Mouse (Mus musculus) stomach, postnatal 0 days (tissue): ENCODE data around the gene Pmm2.

Experiments
- CTCF ChIP-seq: IDR thresholded peaks from 2 replicates; pipeline ENCODE4 v1.5.1; 2016; ENCODE audit warnings: antibody characterized with exemption, low read depth, mild to moderate bottlenecking, moderate library complexity
- EP300 ChIP-seq: optimal IDR thresholded peaks from 2 replicates; pipeline ENCODE3; 2016; ENCODE audit warnings: antibody characterized with exemption

- TF ChIP-seq EP300: no peak
- no peak for TF ChIP-seq CTCF
These were observed 62.1 kb downstream of the Pmm2 start for GRCm38 (mm10) chr16:8699556-8699955.
